Mouse (Mus musculus): Measurements from ENCODE around the gene Rab40c. TPM values are rescaled to one million over a fixed set of nuclear protein-coding genes. Genes with fewer than 3 reads are reported as not detected.

Gene Rab40c
- total RNA-seq, 2 experiments from 2014 or later, result 41.2 TPM

- DNase-seq (ENCODE audit: low spot score in 2 of 2), result no peak
These were observed 27.4 kb upstream of the Rab40c start for GRCm38 (mm10) chr17:25946891-25947290.

- no peak for DNase-seq (ENCODE audit: low spot score in 2 of 2)
These were observed 26.8 kb upstream of the Rab40c start for GRCm38 (mm10) chr17:25946349-25946748.

GRCm38 (mm10) chr17:25945517-25946155 is 26.1 kb upstream of the Rab40c start:
- DNase-seq (ENCODE audit: low spot score in 2 of 2), result no peak

GRCm38 (mm10) chr17:25944366-25945163 is 25.0 kb upstream of the Rab40c start, which contains the start of the genes Pigq and Nhlrc4:
Gene Pigq (minus strand): TSS chr17:25944936.
Gene Nhlrc4 (minus strand): TSS chr17:25944961.
- no peak for DNase-seq (ENCODE audit: low spot score in 2 of 2)

- no peak for DNase-seq (ENCODE audit: low spot score in 2 of 2)
These were observed 24.2 kb upstream of the Rab40c start for GRCm38 (mm10) chr17:25943769-25944168.

- DNase-seq (ENCODE audit: low spot score in 2 of 2), result no peak
These were observed 23.7 kb upstream of the Rab40c start for GRCm38 (mm10) chr17:25943221-25943620.

GRCm38 (mm10) chr17:25942597-25943151 is 23.1 kb upstream of the Rab40c start:
- DNase-seq (ENCODE audit: low spot score in 2 of 2), result no peak

GRCm38 (mm10) chr17:25941511-25942241 is 22.1 kb upstream of the Rab40c start:
- DNase-seq (ENCODE audit: low spot score in 2 of 2), result peak; percentile 74 to 79

- DNase-seq (ENCODE audit: low spot score in 2 of 2), result no peak
These were observed 15.0 kb upstream of the Rab40c start for GRCm38 (mm10) chr17:25934526-25934925.

GRCm38 (mm10) chr17:25925348-25925747 is 5.8 kb upstream of the Rab40c start:
- peak; percentile 34 to 43 for DNase-seq (ENCODE audit: low spot score in 2 of 2)

- no peak for DNase-seq (ENCODE audit: low spot score in 2 of 2)
These were observed 2.6 kb upstream of the Rab40c start for GRCm38 (mm10) chr17:25922120-25922519.

- peak; percentile 100 for DNase-seq (ENCODE audit: low spot score in 2 of 2)
These were observed 487 bp upstream of the Rab40c start for GRCm38 (mm10) chr17:25919786-25920642.

- no peak for DNase-seq (ENCODE audit: low spot score in 2 of 2)
These were observed 1.3 kb downstream of the Rab40c start for GRCm38 (mm10) chr17:25918037-25918750.

GRCm38 (mm10) chr17:25916931-25917647 is 2.4 kb downstream of the Rab40c start:
- no peak for DNase-seq (ENCODE audit: low spot score in 2 of 2)

GRCm38 (mm10) chr17:25914295-25914694 is 5.2 kb downstream of the Rab40c start:
- no peak for DNase-seq (ENCODE audit: low spot score in 2 of 2)

GRCm38 (mm10) chr17:25913877-25914275 is 5.7 kb downstream of the Rab40c start:
- DNase-seq (ENCODE audit: low spot score in 2 of 2), result no peak

GRCm38 (mm10) chr17:25913186-25913876 is 6.2 kb downstream of the Rab40c start:
- peak; percentile 72 to 80 for DNase-seq (ENCODE audit: low spot score in 2 of 2)

GRCm38 (mm10) chr17:25911816-25912215 is 7.7 kb downstream of the Rab40c start:
- DNase-seq (ENCODE audit: low spot score in 2 of 2), result no peak

- DNase-seq (ENCODE audit: low spot score in 2 of 2), result no peak
These were observed 11.9 kb downstream of the Rab40c start for GRCm38 (mm10) chr17:25907640-25908039.

Measured in left cerebral cortex, adult 18-20 months (tissue).